Mouse (Mus musculus): ENCODE measurements around the gene Elfn2. TPM values are rescaled to one million over a fixed set of nuclear protein-coding genes. Genes with fewer than 3 reads are reported as not detected.

Elfn2 gene
- polyA plus RNA-seq, 1 experiment from 2014 or later = 0.11 TPM

- Histone ChIP-seq H3K4me2 (replicated peaks) (no peak overlapping the region), H3K27ac (no peak overlapping the region), H3K4me1 (peaks cover 14% of the 10 kb centered on the region), H3K9me3 (no peaks in the 10 kb centered on the region), H3K9ac (no peak overlapping the region), H3K4me3 (no peak overlapping the region), H3K36me3 (no peaks in the 10 kb centered on the region), H3K27me3 (0 out of 2 replicates have a peak, but pooled peaks cover 2% of the 10 kb centered on the region)
- WGBS = 68% methylated on average over 5 of the region's 5 CpGs
- ATAC-seq (ENCODE audit: low FRiP score, low read depth) = no peak
Measured at GRCm38 (mm10) chr15:78633413-78633812, 85.2 kb downstream of the Elfn2 start.

GRCm38 (mm10) chr15:78632387-78632786 lies 86.2 kb downstream of the Elfn2 start:
- ATAC-seq (ENCODE audit: low FRiP score, low read depth) = no peak
- Histone ChIP-seq H3K9me3 (no peaks in the 10 kb centered on the region), H3K9ac (no peak overlapping the region), H3K27ac (no peak overlapping the region), H3K4me2 (replicated peaks) (no peak overlapping the region), H3K27me3 (0 out of 2 replicates have a peak, but pooled peaks cover 2% of the 10 kb centered on the region), H3K36me3 (no peaks in the 10 kb centered on the region), H3K4me1 (peaks cover 14% of the 10 kb centered on the region), H3K4me3 (no peak overlapping the region)
- 65% methylated on average over 2 of the region's 2 CpGs for WGBS

- no peak for ATAC-seq (ENCODE audit: low FRiP score, low read depth)
- no peaks in the 10 kb centered on the region for H3K9me3 ChIP-seq
- H3K27me3 ChIP-seq = peaks cover 24% of the 10 kb centered on the region
- H3K27ac ChIP-seq = no peak overlapping the region
- H3K4me2 ChIP-seq (replicated peaks) = no peak overlapping the region
- no peaks in the 10 kb centered on the region for H3K36me3 ChIP-seq
- 86% methylated on average over 13 of the region's 13 CpGs for WGBS
- peaks cover 5% of the 10 kb centered on the region; the same call in 1 of the 2 replicates for H3K4me1 ChIP-seq
- no peak overlapping the region for H3K9ac ChIP-seq
- no peak overlapping the region for H3K4me3 ChIP-seq
Measured at GRCm38 (mm10) chr15:78626285-78626684, 92.3 kb downstream of the Elfn2 start.

GRCm38 (mm10) chr15:78624961-78625360 lies 93.6 kb downstream of the Elfn2 start:
- no peaks in the 10 kb centered on the region for H3K9me3 ChIP-seq
- 0 out of 2 replicates have a peak overlapping the region, but pooled peaks have one; percentile 6 for H3K27ac ChIP-seq
- WGBS = 66% methylated on average over 3 of the region's 3 CpGs
- no peak overlapping the region for H3K4me2 ChIP-seq (replicated peaks)
- no peak for ATAC-seq (ENCODE audit: low FRiP score, low read depth)
- H3K27me3 ChIP-seq = peaks cover 32% of the 10 kb centered on the region
- no peak overlapping the region for H3K4me3 ChIP-seq
- H3K36me3 ChIP-seq = no peaks in the 10 kb centered on the region
- peaks cover 5% of the 10 kb centered on the region; the same call in 1 of the 2 replicates for H3K4me1 ChIP-seq
- H3K9ac ChIP-seq = no peak overlapping the region

GRCm38 (mm10) chr15:78624431-78624950 lies 94.1 kb downstream of the Elfn2 start:
- Histone ChIP-seq H3K4me1 (peaks cover 5% of the 10 kb centered on the region; the same call in 1 of the 2 replicates), H3K4me2 (replicated peaks) (no peak overlapping the region), H3K27me3 (peaks cover 34% of the 10 kb centered on the region), H3K9ac (no peak overlapping the region), H3K4me3 (no peak overlapping the region), H3K27ac (no peak overlapping the region), H3K36me3 (no peaks in the 10 kb centered on the region), H3K9me3 (no peaks in the 10 kb centered on the region)
- ATAC-seq (ENCODE audit: low FRiP score, low read depth) = no peak
- WGBS = 50% methylated on average over 13 of the region's 13 CpGs

- no peak overlapping the region for H3K9ac ChIP-seq
- H3K4me1 ChIP-seq = peaks cover 5% of the 10 kb centered on the region; the same call in 1 of the 2 replicates
- no peak overlapping the region for H3K27ac ChIP-seq
- H3K27me3 ChIP-seq = peaks cover 38% of the 10 kb centered on the region
- no peaks in the 10 kb centered on the region for H3K36me3 ChIP-seq
- WGBS = 11% methylated on average over 5 of the region's 5 CpGs
- no peaks in the 10 kb centered on the region for H3K9me3 ChIP-seq
- H3K4me3 ChIP-seq = no peak overlapping the region
- no peak overlapping the region for H3K4me2 ChIP-seq (replicated peaks)
- no peak for ATAC-seq (ENCODE audit: low FRiP score, low read depth)
Measured at GRCm38 (mm10) chr15:78623426-78623825, 95.1 kb downstream of the Elfn2 start.

Other genes with a start within 250 kb of the Elfn2 start
- gene Il2rb, start 223.5 kb downstream of the Elfn2 start, polyA plus RNA-seq (2015; fragmentation: Nextera tagmentation; extraction: Ambion mirVana) = 0.22 and 0.24 TPM in 2 replicates
- 32.2 and 34.6 TPM in 2 replicates for gene C1qtnf6, start 187.4 kb downstream of the Elfn2 start, polyA plus RNA-seq (2015; fragmentation: Nextera tagmentation; extraction: Ambion mirVana)
- not detected in 2 replicates for gene Sstr3, start 174.1 kb downstream of the Elfn2 start, polyA plus RNA-seq (2015; fragmentation: Nextera tagmentation; extraction: Ambion mirVana)
- gene Rac2, start 146.0 kb downstream of the Elfn2 start, polyA plus RNA-seq (2015; fragmentation: Nextera tagmentation; extraction: Ambion mirVana) = 11.3 and 12.5 TPM in 2 replicates
- 8.0 and 8.7 TPM in 2 replicates for gene Cyth4, start 121.7 kb downstream of the Elfn2 start, polyA plus RNA-seq (2015; fragmentation: Nextera tagmentation; extraction: Ambion mirVana)
- gene Mfng, start 54.7 kb upstream of the Elfn2 start, polyA plus RNA-seq (2015; fragmentation: Nextera tagmentation; extraction: Ambion mirVana) = 14.1 and 15.0 TPM in 2 replicates
- 3.0 TPM in 2 replicates for gene Card10, start 84.3 kb upstream of the Elfn2 start, polyA plus RNA-seq (2015; fragmentation: Nextera tagmentation; extraction: Ambion mirVana)
- 17.9 and 19.1 TPM in 2 replicates for gene Cdc42ep1, start 123.9 kb upstream of the Elfn2 start, polyA plus RNA-seq (2015; fragmentation: Nextera tagmentation; extraction: Ambion mirVana)
- 0.47 and 0.53 TPM in 2 replicates for gene Lgals2, start 136.8 kb upstream of the Elfn2 start, polyA plus RNA-seq (2015; fragmentation: Nextera tagmentation; extraction: Ambion mirVana)
- 42.0 and 46.5 TPM in 2 replicates for gene Gga1, start 158.4 kb upstream of the Elfn2 start, polyA plus RNA-seq (2015; fragmentation: Nextera tagmentation; extraction: Ambion mirVana)
- 0.34 and 0.71 TPM in 2 replicates for gene Gm49510, start 180.9 kb upstream of the Elfn2 start, polyA plus RNA-seq (2015; fragmentation: Nextera tagmentation; extraction: Ambion mirVana)
- gene Sh3bp1, start 181.0 kb upstream of the Elfn2 start, polyA plus RNA-seq (2015; fragmentation: Nextera tagmentation; extraction: Ambion mirVana) = 43.7 and 51.3 TPM in 2 replicates
- gene Pdxp, start 195.1 kb upstream of the Elfn2 start, polyA plus RNA-seq (2015; fragmentation: Nextera tagmentation; extraction: Ambion mirVana) = 19.1 and 20.3 TPM in 2 replicates
- 1,866 and 1,947 TPM in 2 replicates for gene Lgals1, start 208.0 kb upstream of the Elfn2 start, polyA plus RNA-seq (2015; fragmentation: Nextera tagmentation; extraction: Ambion mirVana)
- gene Nol12, start 216.2 kb upstream of the Elfn2 start, polyA plus RNA-seq (2015; fragmentation: Nextera tagmentation; extraction: Ambion mirVana) = 55.7 and 60.0 TPM in 2 replicates
- 42.0 and 50.2 TPM in 2 replicates for gene Triobp, start 229.0 kb upstream of the Elfn2 start, polyA plus RNA-seq (2015; fragmentation: Nextera tagmentation; extraction: Ambion mirVana)

Data from limb, embryonic 13.5 days (tissue).